Mouse (Mus musculus) layer of hippocampus, adult 6 months (tissue): Measurements from ENCODE around the gene Mgl2. TPM values are rescaled to one million over a fixed set of nuclear protein-coding genes. Genes with fewer than 3 reads are reported as not detected.

Experiments
- long read RNA-seq, 2 experiments: library from polyadenylated mRNA; unstranded; transcript quantifications; one replicate each; pipeline ENCODE4 v2.0.0; 2019 to 2020
- polyA plus RNA-seq: library from polyadenylated mRNA; unstranded; fragments of <200 nt; fragmentation: Nextera tagmentation; gene quantifications from 2 replicates; pipeline ENCODE4 v1.2.3, GENCODE M21; 2021

Mgl2 gene
- 0.34 and 0.46 TPM in 2 replicates for polyA plus RNA-seq
- long read RNA-seq, experiment 1 = 0 reads
- long read RNA-seq, experiment 2, partial matches to known transcripts = 1 of 3 reads
- long read RNA-seq, experiment 2, other reads (novel, unspliced or antisense) = 1 of 3 reads

GRCm38 (mm10) chr11:70129926-70130379 is at the start of gene Mgl2:
Gene Mgl2 (plus strand): TSS chr11:70130329.

GRCm38 (mm10) chr11:70091986-70092783 is 37.9 kb upstream of the Mgl2 start, which contains the start of gene Asgr2:
Gene Asgr2 (plus strand): TSS chr11:70092644.

GRCm38 (mm10) chr11:70155897-70156296 is 25.8 kb downstream of the Mgl2 start, which contains the start of gene Clec10a:
Gene Clec10a (plus strand): TSS chr11:70156197.

Other genes with a start within 250 kb of the Mgl2 start
- 0.63 and 0.64 TPM in 2 replicates for gene Kctd11, start 248.9 kb upstream of the Mgl2 start, polyA plus RNA-seq
- gene Acap1, start 234.8 kb upstream of the Mgl2 start, polyA plus RNA-seq = not detected in 2 replicates
- 0.24 and 0.34 TPM in 2 replicates for gene 2810408A11Rik, start 229.3 kb upstream of the Mgl2 start, polyA plus RNA-seq
- 9.8 and 12.3 TPM in 2 replicates for gene Neurl4, start 229.3 kb upstream of the Mgl2 start, polyA plus RNA-seq
- gene Gps2, start 216.4 kb upstream of the Mgl2 start, polyA plus RNA-seq = 20.7 and 21.7 TPM in 2 replicates
- 766 and 767 TPM in 2 replicates for gene Eif5a, start 208.4 kb upstream of the Mgl2 start, polyA plus RNA-seq
- 0.35 TPM in 1 of 2 replicates, not detected in the other for gene Ybx2, start 194.5 kb upstream of the Mgl2 start, polyA plus RNA-seq
- gene Slc2a4, start 182.1 kb upstream of the Mgl2 start, polyA plus RNA-seq = 0.43 and 0.93 TPM in 2 replicates
- gene Cldn7, start 165.6 kb upstream of the Mgl2 start, polyA plus RNA-seq = not detected in 2 replicates
- 15.1 and 15.6 TPM in 2 replicates for gene Ctdnep1, start 149.2 kb upstream of the Mgl2 start, polyA plus RNA-seq
- 101 and 106 TPM in 2 replicates for gene Elp5, start 147.8 kb upstream of the Mgl2 start, polyA plus RNA-seq
- gene Gabarap, start 139.2 kb upstream of the Mgl2 start, polyA plus RNA-seq = 359 and 408 TPM in 2 replicates
- 8.8 and 10.5 TPM in 2 replicates for gene Phf23, start 134.6 kb upstream of the Mgl2 start, polyA plus RNA-seq
- gene Dvl2, start 129.7 kb upstream of the Mgl2 start, polyA plus RNA-seq = 1.4 and 1.7 TPM in 2 replicates
- 61.5 and 64.6 TPM in 2 replicates for gene Acadvl, start 114.9 kb upstream of the Mgl2 start, polyA plus RNA-seq
- gene Dlg4, start 113.4 kb upstream of the Mgl2 start, polyA plus RNA-seq = 64.5 and 70.1 TPM in 2 replicates
- gene Asgr1, start 76.2 kb upstream of the Mgl2 start, polyA plus RNA-seq = 0.48 and 2.2 TPM in 2 replicates
- not detected in 2 replicates for gene Asgr2, start 37.7 kb upstream of the Mgl2 start, polyA plus RNA-seq
- gene Clec10a, start 25.9 kb downstream of the Mgl2 start, polyA plus RNA-seq = 0.34 and 0.69 TPM in 2 replicates
- 4.8 and 6.3 TPM in 2 replicates for gene Slc16a11, start 82.4 kb downstream of the Mgl2 start, polyA plus RNA-seq
- gene Slc16a13, start 90.7 kb downstream of the Mgl2 start, polyA plus RNA-seq = 2.4 and 3.5 TPM in 2 replicates
- 0.25 and 0.31 TPM in 2 replicates for gene Bcl6b, start 99.5 kb downstream of the Mgl2 start, polyA plus RNA-seq
- gene 0610010K14Rik, start 107.6 kb downstream of the Mgl2 start, polyA plus RNA-seq = 75.4 and 84.9 TPM in 2 replicates
- 16.6 and 17.2 TPM in 2 replicates for gene Gm21988, start 109.5 kb downstream of the Mgl2 start, polyA plus RNA-seq
- gene Rnasek, start 109.5 kb downstream of the Mgl2 start, polyA plus RNA-seq = 921 and 941 TPM in 2 replicates
- 0.28 and 0.30 TPM in 2 replicates for gene Alox12, start 125.0 kb downstream of the Mgl2 start, polyA plus RNA-seq
- 0.25 and 0.55 TPM in 2 replicates for gene Alox12e, start 192.3 kb downstream of the Mgl2 start, polyA plus RNA-seq
- gene Alox15, start 221.7 kb downstream of the Mgl2 start, polyA plus RNA-seq = not detected in 2 replicates